Mouse (Mus musculus): ENCODE data around the gene Capn3. TPM values are rescaled to one million over a fixed set of nuclear protein-coding genes. Genes with fewer than 3 reads are reported as not detected.

Gene Capn3
- total RNA-seq (2023), result 1.2 TPM

GRCm38 (mm10) chr2:120455719-120456118 lies at the start of gene Capn3:
TSS of gene Capn3 (plus strand) at chr2:120456019.

Other genes with a start within 250 kb of the Capn3 start
- gene Pla2g4e, start 210.7 kb upstream of the Capn3 start, total RNA-seq (2023), result not detected
- not detected for gene Pla2g4d, start 166.8 kb upstream of the Capn3 start, total RNA-seq (2023)
- gene Pla2g4f, start 141.9 kb upstream of the Capn3 start, total RNA-seq (2023), result 0.50 TPM
- 62.5 TPM for gene Vps39, start 102.9 kb upstream of the Capn3 start, total RNA-seq (2023)
- 25.3 TPM for gene Ganc, start 52.1 kb upstream of the Capn3 start, total RNA-seq (2023)
- 61.3 TPM for gene Tmem87a, start 51.9 kb upstream of the Capn3 start, total RNA-seq (2023)
- gene Zfp106, start 107.8 kb downstream of the Capn3 start, total RNA-seq (2023), result 65.5 TPM
- 24.9 TPM for gene Snap23, start 111.7 kb downstream of the Capn3 start, total RNA-seq (2023)
- gene Haus2, start 153.4 kb downstream of the Capn3 start, total RNA-seq (2023), result 19.1 TPM
- gene Lrrc57, start 153.5 kb downstream of the Capn3 start, total RNA-seq (2023), result 15.6 TPM
- gene Stard9, start 173.1 kb downstream of the Capn3 start, total RNA-seq (2023), result 0.56 TPM

All from CD4-positive naive resting alpha-beta T cell, adult 57 days (primary cell).